Mouse (Mus musculus): ENCODE measurements around the gene Jak1. TPM values are rescaled to one million over a fixed set of nuclear protein-coding genes. Genes with fewer than 3 reads are reported as not detected.

Jak1 gene
- 57.7 and 61.8 TPM in 2 replicates for polyA plus RNA-seq (2014; fragmentation: Nextera tagmentation; extraction: Ambion mirVana)

DNA sequence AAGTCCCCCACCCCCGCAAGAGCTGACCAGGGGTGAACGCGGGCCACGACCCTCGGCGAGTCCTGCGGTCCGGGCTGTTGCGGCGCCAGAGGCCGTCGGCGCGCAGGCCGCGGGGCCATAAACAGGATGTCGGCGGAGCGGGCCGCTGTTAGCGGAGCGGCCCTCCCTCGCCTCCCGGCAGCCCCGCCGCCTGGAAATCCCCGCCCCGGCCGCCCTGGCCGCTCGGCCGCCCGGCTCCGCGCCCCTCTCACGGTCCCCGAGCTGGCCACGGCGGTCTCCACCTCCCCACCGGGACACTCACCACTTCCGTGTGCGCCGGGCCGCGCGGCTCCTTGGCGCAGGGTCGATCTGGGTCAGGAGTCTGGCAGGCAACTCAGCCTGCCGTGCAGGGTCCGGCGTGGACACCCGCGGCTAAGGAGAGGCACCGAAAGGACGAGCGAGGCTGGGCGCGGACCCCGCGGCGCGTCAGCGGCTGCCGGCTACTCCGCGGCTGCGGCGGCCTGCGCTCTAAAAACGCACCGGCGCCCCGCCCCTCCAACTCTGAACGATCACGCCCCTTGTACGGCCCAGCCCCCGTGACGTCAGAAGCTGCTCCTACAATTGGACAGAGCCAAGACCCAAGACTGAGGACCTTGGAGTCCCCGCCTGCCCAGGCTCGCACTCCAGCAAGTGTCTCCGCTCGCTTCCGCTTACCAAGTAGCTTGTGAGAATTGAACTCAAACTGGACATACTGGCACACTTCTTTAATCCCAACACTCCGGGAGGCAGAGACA, at the start of gene Jak1:
Gene Jak1, minus strand, starts transcription at position 542 of the 773 bp plus-strand sequence.
- no peaks in the 10 kb centered on the region for H3K36me3 ChIP-seq (replicated peaks; ENCODE audit: control insufficient read depth, insufficient read depth, low read depth, low read length)
- peak within 1 kb of the TSS; percentile 93 for H3K4me3 ChIP-seq (ENCODE audit: low read depth, low read length)
- H3K9me3 ChIP-seq (replicated peaks; ENCODE audit: control insufficient read depth, low read length): no peaks in the 10 kb centered on the region
- WGBS: under 1% methylated on average over 81 of the region's 84 CpGs
- peak within 1 kb of the TSS; percentile 56 for H3K27ac ChIP-seq (replicated peaks; ENCODE audit: low read depth, low read length)
- no peaks in the 10 kb centered on the region for H3K4me1 ChIP-seq (ENCODE audit: control insufficient read depth, insufficient read depth, low read length)
- H3K27me3 ChIP-seq (ENCODE audit: control insufficient read depth, insufficient read depth, low read length): no peaks in the 10 kb centered on the region
- peak; percentile 99 for ATAC-seq (replicated peaks; ENCODE audit: insufficient number of reproducible peaks, low FRiP score, low TSS enrichment, low read depth)
- H3K9ac ChIP-seq (replicated peaks; ENCODE audit: low read length): peak within 1 kb of the TSS; percentile 88
- peak within 1 kb of the TSS; percentile 86 for H3K4me2 ChIP-seq (ENCODE audit: low read depth, low read length)
- peak; percentile 98 for DNase-seq (ENCODE audit: low spot score)

DNA sequence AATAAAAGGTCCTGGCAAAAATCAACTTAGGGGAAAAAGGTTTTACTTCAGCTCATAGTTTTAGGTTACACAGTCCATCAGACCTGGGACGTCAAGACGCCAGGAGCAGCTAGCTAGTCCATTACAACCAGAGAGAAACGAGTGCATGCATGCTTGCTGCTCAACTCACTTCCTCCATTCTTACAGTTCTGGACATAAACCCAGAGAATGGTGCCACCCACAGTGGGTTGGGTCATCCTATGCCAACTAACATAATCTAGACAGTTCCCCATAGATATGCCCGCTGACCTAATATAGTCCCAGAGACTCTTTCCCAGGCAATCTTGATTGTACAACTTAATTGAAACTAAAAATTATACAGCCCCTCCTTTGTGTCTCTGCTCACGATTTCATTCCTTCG, 47.0 kb upstream of the Jak1 start:
- Histone ChIP-seq H3K36me3 (replicated peaks; ENCODE audit: control insufficient read depth, insufficient read depth, low read depth, low read length) (no peaks in the 10 kb centered on the region), H3K4me2 (ENCODE audit: low read depth, low read length) (no peak overlapping the region), H3K27me3 (ENCODE audit: control insufficient read depth, insufficient read depth, low read length) (no peaks in the 10 kb centered on the region), H3K27ac (replicated peaks; ENCODE audit: low read depth, low read length) (no peak overlapping the region), H3K9me3 (replicated peaks; ENCODE audit: control insufficient read depth, low read length) (no peaks in the 10 kb centered on the region), H3K9ac (replicated peaks; ENCODE audit: low read length) (no peak overlapping the region), H3K4me3 (ENCODE audit: low read depth, low read length) (no peak overlapping the region), H3K4me1 (ENCODE audit: control insufficient read depth, insufficient read depth, low read length) (no peaks in the 10 kb centered on the region)
- ATAC-seq (replicated peaks; ENCODE audit: insufficient number of reproducible peaks, low FRiP score, low TSS enrichment, low read depth) (no peak), DNase-seq (ENCODE audit: low spot score) (no peak)
- WGBS: 83% methylated on average over 6 of the region's 6 CpGs

DNA sequence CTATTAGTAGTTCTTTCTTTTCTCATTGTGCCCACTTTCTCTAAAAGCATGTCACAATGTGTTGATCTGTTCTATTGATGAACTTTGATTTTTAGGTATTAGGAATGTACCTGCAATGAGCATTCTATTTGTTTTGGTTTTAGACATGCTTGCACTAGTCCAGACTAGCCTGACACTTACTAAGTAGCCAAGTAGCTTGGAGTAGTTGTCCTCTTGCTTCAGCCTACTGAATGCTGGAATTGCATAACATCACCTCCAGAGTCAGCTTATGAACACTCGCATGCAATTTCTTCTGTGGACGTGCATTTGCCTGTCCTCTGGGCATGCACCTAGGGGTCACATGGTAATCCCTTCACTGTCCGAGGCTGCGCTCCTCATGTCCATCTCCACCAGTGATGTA, 43.1 kb upstream of the Jak1 start:
- WGBS: 88% methylated on average over 4 of the region's 4 CpGs
- no peaks in the 10 kb centered on the region for H3K36me3 ChIP-seq (replicated peaks; ENCODE audit: control insufficient read depth, insufficient read depth, low read depth, low read length)
- H3K4me2 ChIP-seq (ENCODE audit: low read depth, low read length): no peak overlapping the region
- no peaks in the 10 kb centered on the region for H3K4me1 ChIP-seq (ENCODE audit: control insufficient read depth, insufficient read depth, low read length)
- H3K4me3 ChIP-seq (ENCODE audit: low read depth, low read length): no peak overlapping the region
- DNase-seq (ENCODE audit: low spot score): no peak
- no peaks in the 10 kb centered on the region for H3K9me3 ChIP-seq (replicated peaks; ENCODE audit: control insufficient read depth, low read length)
- no peak for ATAC-seq (replicated peaks; ENCODE audit: insufficient number of reproducible peaks, low FRiP score, low TSS enrichment, low read depth)
- H3K27ac ChIP-seq (replicated peaks; ENCODE audit: low read depth, low read length): no peak overlapping the region
- H3K9ac ChIP-seq (replicated peaks; ENCODE audit: low read length): no peak overlapping the region
- H3K27me3 ChIP-seq (ENCODE audit: control insufficient read depth, insufficient read depth, low read length): no peaks in the 10 kb centered on the region

DNA sequence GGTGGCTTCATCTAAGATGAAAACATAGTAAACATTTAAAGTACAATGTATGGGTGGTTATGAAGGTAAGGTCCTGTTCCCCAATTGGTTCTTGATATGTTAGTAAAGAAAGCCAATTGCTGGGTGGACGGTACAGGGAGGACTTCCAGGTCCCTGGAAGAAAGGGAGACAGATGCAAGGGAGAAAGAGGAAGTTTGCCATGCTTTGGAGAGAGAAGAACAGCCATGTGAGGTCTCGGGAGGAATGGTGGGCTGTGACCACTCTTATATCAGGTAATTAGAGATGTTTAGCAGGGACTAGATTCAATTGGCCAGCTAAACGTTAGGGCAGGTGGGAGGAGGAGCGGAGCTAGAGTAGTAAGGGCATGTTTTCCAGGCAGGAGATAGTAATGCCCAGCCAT, 42.2 kb upstream of the Jak1 start:
- H3K27me3 ChIP-seq (ENCODE audit: control insufficient read depth, insufficient read depth, low read length): no peaks in the 10 kb centered on the region
- DNase-seq (ENCODE audit: low spot score) (no peak), ATAC-seq (replicated peaks; ENCODE audit: insufficient number of reproducible peaks, low FRiP score, low TSS enrichment, low read depth) (no peak)
- no peak overlapping the region for H3K9ac ChIP-seq (replicated peaks; ENCODE audit: low read length)
- no peaks in the 10 kb centered on the region for H3K9me3 ChIP-seq (replicated peaks; ENCODE audit: control insufficient read depth, low read length)
- no peaks in the 10 kb centered on the region for H3K36me3 ChIP-seq (replicated peaks; ENCODE audit: control insufficient read depth, insufficient read depth, low read depth, low read length)
- H3K27ac ChIP-seq (replicated peaks; ENCODE audit: low read depth, low read length): no peak overlapping the region
- no peak overlapping the region for H3K4me3 ChIP-seq (ENCODE audit: low read depth, low read length)
- H3K4me1 ChIP-seq (ENCODE audit: control insufficient read depth, insufficient read depth, low read length): no peaks in the 10 kb centered on the region
- H3K4me2 ChIP-seq (ENCODE audit: low read depth, low read length): no peak overlapping the region
- 71% methylated on average over 4 of the region's 4 CpGs for WGBS

DNA sequence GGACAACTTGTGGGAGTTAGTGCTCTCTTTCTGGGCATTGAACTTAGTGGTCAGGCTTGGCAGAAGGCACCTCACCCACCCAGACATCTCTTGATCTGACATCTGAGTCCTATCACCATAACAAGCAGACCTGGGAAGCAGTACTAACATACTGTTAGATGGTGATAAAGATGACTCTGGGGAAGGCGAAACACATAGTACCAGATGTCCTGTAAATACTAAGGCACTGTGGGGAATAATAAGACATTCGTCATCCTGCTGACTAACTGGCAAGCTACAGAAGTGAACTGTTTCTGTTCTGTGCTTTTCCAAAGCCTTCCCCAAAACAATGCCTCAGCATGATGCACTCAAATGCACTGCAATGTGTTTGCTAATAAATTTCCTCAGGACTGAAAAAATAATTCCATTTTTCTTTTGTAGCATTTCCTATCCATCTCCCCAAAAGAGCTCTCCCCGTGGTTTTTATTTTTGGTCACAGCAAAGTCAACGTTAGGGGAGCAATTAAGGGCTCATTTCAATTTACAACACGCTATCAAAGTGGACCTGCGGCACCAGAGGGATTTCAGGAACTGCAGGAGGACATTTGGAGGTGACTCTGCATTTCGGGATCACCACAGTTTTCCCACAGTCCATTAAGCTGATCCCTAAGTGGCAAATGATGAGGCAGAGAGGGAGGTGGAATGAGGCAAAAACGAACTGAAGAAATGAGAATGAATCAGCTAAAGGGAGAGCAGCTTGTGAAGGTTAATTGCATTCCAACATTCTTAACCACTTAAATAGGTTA, 41.2 kb upstream of the Jak1 start:
- no peak overlapping the region for H3K4me3 ChIP-seq (ENCODE audit: low read depth, low read length)
- ATAC-seq (replicated peaks; ENCODE audit: insufficient number of reproducible peaks, low FRiP score, low TSS enrichment, low read depth): no peak

DNA sequence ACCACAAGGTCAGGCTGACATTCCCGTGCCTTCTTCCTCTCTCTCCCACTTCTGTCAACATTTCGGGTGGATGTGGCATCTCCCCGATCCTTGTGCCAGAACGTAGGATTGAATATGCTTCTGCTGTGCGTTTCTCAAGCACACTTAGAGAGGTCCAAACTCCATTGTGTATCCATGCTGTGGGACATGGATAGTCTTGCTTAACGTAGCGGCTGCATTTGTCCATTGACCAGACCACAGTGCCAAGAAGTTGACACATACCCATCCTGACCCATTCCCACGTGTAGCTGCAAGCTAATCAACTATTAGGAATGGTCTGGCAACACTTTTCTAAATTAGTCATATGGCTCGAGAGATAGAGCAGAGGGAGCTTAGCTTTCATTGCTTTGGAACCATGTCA, 40.0 kb upstream of the Jak1 start:
- H3K27ac ChIP-seq (replicated peaks; ENCODE audit: low read depth, low read length): no peak overlapping the region
- DNase-seq (ENCODE audit: low spot score): no peak
- no peaks in the 10 kb centered on the region for H3K4me1 ChIP-seq (ENCODE audit: control insufficient read depth, insufficient read depth, low read length)
- ATAC-seq (replicated peaks; ENCODE audit: insufficient number of reproducible peaks, low FRiP score, low TSS enrichment, low read depth): no peak
- H3K36me3 ChIP-seq (replicated peaks; ENCODE audit: control insufficient read depth, insufficient read depth, low read depth, low read length): no peaks in the 10 kb centered on the region
- WGBS: 79% methylated on average over 9 of the region's 9 CpGs
- no peaks in the 10 kb centered on the region for H3K27me3 ChIP-seq (ENCODE audit: control insufficient read depth, insufficient read depth, low read length)
- no peak overlapping the region for H3K9ac ChIP-seq (replicated peaks; ENCODE audit: low read length)
- H3K4me3 ChIP-seq (ENCODE audit: low read depth, low read length): no peak overlapping the region
- H3K4me2 ChIP-seq (ENCODE audit: low read depth, low read length): no peak overlapping the region
- H3K9me3 ChIP-seq (replicated peaks; ENCODE audit: control insufficient read depth, low read length): no peaks in the 10 kb centered on the region

More for the DNA sequence above, 41.2 kb upstream of the Jak1 start:
- H3K27ac ChIP-seq (replicated peaks; ENCODE audit: low read depth, low read length): no peak overlapping the region
- H3K4me2 ChIP-seq (ENCODE audit: low read depth, low read length): no peak overlapping the region
- no peaks in the 10 kb centered on the region for H3K9me3 ChIP-seq (replicated peaks; ENCODE audit: control insufficient read depth, low read length)
- WGBS: 57% methylated on average over 8 of the region's 8 CpGs
- H3K36me3 ChIP-seq (replicated peaks; ENCODE audit: control insufficient read depth, insufficient read depth, low read depth, low read length): no peaks in the 10 kb centered on the region
- no peaks in the 10 kb centered on the region for H3K4me1 ChIP-seq (ENCODE audit: control insufficient read depth, insufficient read depth, low read length)
- H3K9ac ChIP-seq (replicated peaks; ENCODE audit: low read length): no peak overlapping the region
- no peak for DNase-seq (ENCODE audit: low spot score)
- no peaks in the 10 kb centered on the region for H3K27me3 ChIP-seq (ENCODE audit: control insufficient read depth, insufficient read depth, low read length)

DNA sequence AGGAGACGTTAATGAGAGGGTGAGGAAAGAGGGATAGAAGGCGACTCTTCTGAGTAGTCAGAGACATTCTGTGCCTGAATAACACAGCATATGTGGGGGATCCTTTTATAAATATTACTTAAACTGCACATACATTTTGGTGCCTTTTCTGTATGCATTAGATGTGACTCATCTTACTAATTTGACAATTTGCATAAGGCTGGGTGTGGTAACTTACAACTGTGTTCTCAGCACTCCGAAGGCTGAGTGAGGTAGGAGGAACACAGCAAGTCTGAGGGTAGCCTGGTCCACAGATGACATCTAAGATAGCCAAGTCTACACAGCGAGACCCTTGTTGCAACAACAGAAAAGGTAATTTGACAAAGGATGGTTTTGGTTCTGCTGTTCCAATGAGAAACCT, 39.0 kb upstream of the Jak1 start:
- H3K9ac ChIP-seq (replicated peaks; ENCODE audit: low read length): no peak overlapping the region
- DNase-seq (ENCODE audit: low spot score) (no peak), ATAC-seq (replicated peaks; ENCODE audit: insufficient number of reproducible peaks, low FRiP score, low TSS enrichment, low read depth) (no peak)
- H3K4me2 ChIP-seq (ENCODE audit: low read depth, low read length): no peak overlapping the region
- H3K27me3 ChIP-seq (ENCODE audit: control insufficient read depth, insufficient read depth, low read length): no peaks in the 10 kb centered on the region
- H3K4me1 ChIP-seq (ENCODE audit: control insufficient read depth, insufficient read depth, low read length): no peaks in the 10 kb centered on the region
- no peak overlapping the region for H3K27ac ChIP-seq (replicated peaks; ENCODE audit: low read depth, low read length)
- H3K36me3 ChIP-seq (replicated peaks; ENCODE audit: control insufficient read depth, insufficient read depth, low read depth, low read length): no peaks in the 10 kb centered on the region
- H3K4me3 ChIP-seq (ENCODE audit: low read depth, low read length): no peak overlapping the region
- 90% methylated on average over 4 of the region's 4 CpGs for WGBS
- H3K9me3 ChIP-seq (replicated peaks; ENCODE audit: control insufficient read depth, low read length): no peaks in the 10 kb centered on the region

DNA sequence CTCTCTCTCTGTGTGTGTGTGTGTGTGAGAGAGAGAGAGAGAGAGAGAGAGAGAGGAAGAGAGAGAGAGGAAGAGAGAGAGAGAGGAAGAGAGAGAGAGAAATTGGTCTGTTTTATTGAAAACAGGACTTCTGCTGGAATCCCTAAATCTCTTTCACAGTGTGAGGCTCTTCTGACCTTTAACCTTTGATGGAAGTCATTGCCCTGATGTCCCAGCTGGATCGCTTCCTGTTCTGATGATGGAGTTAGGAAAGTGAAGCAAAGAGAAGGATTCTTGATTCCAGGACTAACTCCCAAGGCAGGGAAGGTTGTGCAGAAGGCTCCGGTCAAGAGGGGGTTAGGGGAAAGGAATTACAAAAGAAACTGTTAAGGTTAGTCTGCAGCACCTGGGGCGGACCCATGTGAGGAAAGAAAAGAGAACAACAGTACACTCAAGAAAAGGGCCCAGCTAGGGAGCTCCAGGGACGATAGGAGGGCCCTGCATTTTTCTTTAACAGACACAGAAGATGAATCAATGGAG, 35.4 kb upstream of the Jak1 start:
- Histone ChIP-seq H3K27me3 (ENCODE audit: control insufficient read depth, insufficient read depth, low read length) (no peaks in the 10 kb centered on the region), H3K27ac (replicated peaks; ENCODE audit: low read depth, low read length) (no peak overlapping the region), H3K9ac (replicated peaks; ENCODE audit: low read length) (no peak overlapping the region), H3K36me3 (replicated peaks; ENCODE audit: control insufficient read depth, insufficient read depth, low read depth, low read length) (no peaks in the 10 kb centered on the region), H3K4me1 (ENCODE audit: control insufficient read depth, insufficient read depth, low read length) (no peaks in the 10 kb centered on the region), H3K9me3 (replicated peaks; ENCODE audit: control insufficient read depth, low read length) (no peaks in the 10 kb centered on the region), H3K4me2 (ENCODE audit: low read depth, low read length) (no peak overlapping the region), H3K4me3 (ENCODE audit: low read depth, low read length) (no peak overlapping the region)
- WGBS: 54% methylated on average over 4 of the region's 4 CpGs
- ATAC-seq (replicated peaks; ENCODE audit: insufficient number of reproducible peaks, low FRiP score, low TSS enrichment, low read depth): no peak
- DNase-seq (ENCODE audit: low spot score): no peak

Data from embryonic facial prominence, embryonic 11.5 days (tissue).